Mouse (Mus musculus) lung, adult 2 months (tissue): ENCODE measurements around the gene Trim23.

Experiments
- CTCF ChIP-seq: fragments of 200-500 bp; IDR thresholded peaks from 2 replicates; pipeline ENCODE4 v1.5.1; 2011; ENCODE audit warnings: mild to moderate bottlenecking, low read length, control low read depth; ENCODE audit not compliant: insufficient read depth
- POLR2A ChIP-seq: fragments of 200-500 bp; IDR thresholded peaks from 2 replicates; pipeline ENCODE4 v1.6.1; 2011; ENCODE audit warnings: low read depth, mild to moderate bottlenecking, control low read depth, low read length, borderline replicate concordance; ENCODE audit errors: extremely low read depth

DNA sequence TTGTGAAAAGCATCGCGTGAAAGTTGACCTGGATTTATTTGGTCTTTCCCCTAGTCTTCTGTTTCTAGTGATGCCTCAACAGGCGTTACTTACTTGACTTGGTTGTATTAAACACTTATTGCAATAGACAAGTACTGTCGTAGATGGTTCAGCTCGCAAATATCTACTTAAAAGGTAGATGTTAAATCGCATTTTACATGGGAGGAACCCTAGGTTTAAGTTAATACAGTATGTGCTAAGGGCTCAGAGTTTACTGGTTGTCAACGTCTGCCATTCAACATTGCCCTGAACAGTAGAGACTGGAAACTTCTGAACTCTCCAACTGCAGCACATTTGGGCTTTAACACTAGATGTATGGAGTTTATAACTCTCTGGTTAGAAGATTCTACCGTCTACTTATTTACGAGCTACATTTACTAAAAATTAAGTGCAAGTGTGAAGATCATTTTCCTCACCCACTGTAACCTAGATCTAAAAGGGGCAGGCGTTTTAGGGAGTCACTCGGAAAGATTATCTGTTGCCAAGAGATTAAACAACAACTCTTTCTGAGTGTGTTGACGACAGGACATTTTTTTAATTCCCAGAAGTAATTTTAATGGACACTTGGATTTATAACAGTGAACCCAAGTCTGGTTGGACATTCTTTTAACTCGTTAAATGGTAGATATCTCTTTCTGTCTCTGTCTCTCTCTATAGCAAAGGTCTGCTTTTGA lies 735 bp downstream of the Trim23 start:
- TF ChIP-seq POLR2A = no peak
- no peak for TF ChIP-seq CTCF
